Mouse (Mus musculus) liver, embryonic 12.5 days (tissue): ENCODE results near the gene Olfr646. TPM values are rescaled to one million over a fixed set of nuclear protein-coding genes. Genes with fewer than 3 reads are reported as not detected.

Experiments
- polyA plus RNA-seq: library from polyadenylated mRNA; unstranded; fragments of >200 nt; fragmentation: Nextera tagmentation; extraction: Ambion mirVana; gene quantifications from 2 replicates; pipeline ENCODE4 v1.2.1, GENCODE M21; 2016

The Olfr646 gene
- polyA plus RNA-seq, 1 experiment from 2014 or later = not detected

Other genes starting within 250 kb of the Olfr646 start
- gene Olfr66, start 218.6 kb upstream of the Olfr646 start, polyA plus RNA-seq = not detected in 2 replicates
- not detected in 2 replicates for gene Olfr64, start 210.4 kb upstream of the Olfr646 start, polyA plus RNA-seq
- gene Olfr65, start 201.4 kb upstream of the Olfr646 start, polyA plus RNA-seq = not detected in 2 replicates
- 0.30 TPM in 1 of 2 replicates, not detected in the other for gene Olfr631, start 176.0 kb upstream of the Olfr646 start, polyA plus RNA-seq
- gene Olfr632, start 170.5 kb upstream of the Olfr646 start, polyA plus RNA-seq = 0.17 and 0.35 TPM in 2 replicates
- gene Olfr633, start 160.4 kb upstream of the Olfr646 start, polyA plus RNA-seq = 0.08 TPM in 1 of 2 replicates, not detected in the other
- gene Olfr635, start 133.7 kb upstream of the Olfr646 start, polyA plus RNA-seq = not detected in 2 replicates
- not detected in 2 replicates for gene Olfr638, start 106.1 kb upstream of the Olfr646 start, polyA plus RNA-seq
- not detected in 2 replicates for gene Olfr639, start 87.6 kb upstream of the Olfr646 start, polyA plus RNA-seq
- not detected in 2 replicates for gene Olfr640, start 79.3 kb upstream of the Olfr646 start, polyA plus RNA-seq
- not detected in 2 replicates for gene Olfr641, start 69.4 kb upstream of the Olfr646 start, polyA plus RNA-seq
- gene Olfr642, start 52.2 kb upstream of the Olfr646 start, polyA plus RNA-seq = not detected in 2 replicates
- not detected in 2 replicates for gene 4930516K23Rik, start 43.4 kb upstream of the Olfr646 start, polyA plus RNA-seq
- gene Olfr644, start 33.0 kb upstream of the Olfr646 start, polyA plus RNA-seq = not detected in 2 replicates
- not detected in 2 replicates for gene Olfr645, start 19.4 kb upstream of the Olfr646 start, polyA plus RNA-seq
- gene Ubqln5, start 25.0 kb downstream of the Olfr646 start, polyA plus RNA-seq = not detected in 2 replicates
- gene Olfr643, start 32.5 kb downstream of the Olfr646 start, polyA plus RNA-seq = not detected in 2 replicates
- not detected in 2 replicates for gene Ubqln3, start 38.4 kb downstream of the Olfr646 start, polyA plus RNA-seq
- gene Ubqlnl, start 45.7 kb downstream of the Olfr646 start, polyA plus RNA-seq = not detected in 2 replicates
- not detected in 2 replicates for gene Olfm5, start 60.0 kb downstream of the Olfr646 start, polyA plus RNA-seq
- 0.05 and 0.11 TPM in 2 replicates for gene Olfr648, start 78.5 kb downstream of the Olfr646 start, polyA plus RNA-seq
- not detected in 2 replicates for gene Olfr649, start 91.1 kb downstream of the Olfr646 start, polyA plus RNA-seq
- 1.6 and 1.7 TPM in 2 replicates for gene Trim6, start 113.9 kb downstream of the Olfr646 start, polyA plus RNA-seq
- gene Trim34a, start 139.6 kb downstream of the Olfr646 start, polyA plus RNA-seq = 1.2 and 1.7 TPM in 2 replicates
- gene Trim5, start 183.2 kb downstream of the Olfr646 start, polyA plus RNA-seq = 0.33 and 0.38 TPM in 2 replicates
- gene Trim12a, start 210.6 kb downstream of the Olfr646 start, polyA plus RNA-seq = 3.2 and 4.3 TPM in 2 replicates
- gene Trim34b, start 224.6 kb downstream of the Olfr646 start, polyA plus RNA-seq = not detected in 2 replicates
- gene Trim12c, start 248.5 kb downstream of the Olfr646 start, polyA plus RNA-seq = 1.2 and 1.4 TPM in 2 replicates